In genomic region chr3:50014396-50014795, GRCm38 (mm10) we compare ENCODE assay signal across 8 mouse cellular contexts.
DNase-seq lines count a peak whose midpoint lies in the region; ATAC-seq and TF ChIP-seq lines count a peak whose summit lies in the region.
"Had no signal": no experiment of that assay in that cellular context is flagged by ENCODE, and none has a peak within 500 bp of the region (broad histone marks: within the 10 kb centered on the region; RNA-seq: fewer than 3 reads in every experiment).

No protein-coding gene starts in this region.

- peak; percentile 78 for ATAC-seq in midbrain, embryonic 14.5 days (ENCODE audit: low FRiP score, low TSS enrichment)
- no peak for ATAC-seq in intestine, postnatal 0 days

- H3K36me3 ChIP-seq in midbrain, embryonic 14.5 days (ENCODE audit: control insufficient read depth, insufficient read depth, low read length): no peaks in the 10 kb centered on the region
- H3K36me3 ChIP-seq in intestine, postnatal 0 days (ENCODE audit: control insufficient read depth, insufficient read depth): no peaks in the 10 kb centered on the region

- 22% methylated on average over 4 of the region's 4 CpGs for WGBS in midbrain, embryonic 14.5 days
- WGBS in intestine, postnatal 0 days: 85% methylated on average over 4 of the region's 4 CpGs

- no peaks in the 10 kb centered on the region for H3K9me3 ChIP-seq in midbrain, embryonic 14.5 days (ENCODE audit: control insufficient read depth, low read length)
- no peaks in the 10 kb centered on the region for H3K9me3 ChIP-seq in intestine, postnatal 0 days (ENCODE audit: control insufficient read depth)

- DNase-seq in brain, embryonic 18.5 days (ENCODE audit: low read depth, low spot score): peak; percentile 83
- DNase-seq in cerebellum, adult 9-11 months: peak; percentile 11
- peak; percentile 56 for DNase-seq in layer of hippocampus, adult 11-12 months (ENCODE audit: low spot score)
- peak; percentile 77 for DNase-seq in midbrain, embryonic 14.5 days
- DNase-seq in kidney, postnatal 25 days: no peak
- no peak for DNase-seq in thymus, postnatal 36 days

- no peak overlapping the region for H3K9ac ChIP-seq in midbrain, embryonic 14.5 days (replicated peaks; ENCODE audit: low read length)
- H3K9ac ChIP-seq in intestine, postnatal 0 days (ENCODE audit: low read depth, low read length): no peak overlapping the region

- H3K4me1 ChIP-seq in midbrain, embryonic 14.5 days (ENCODE audit: control insufficient read depth, insufficient read depth, low read length): no peaks in the 10 kb centered on the region
- H3K4me1 ChIP-seq in intestine, postnatal 0 days (replicated peaks; ENCODE audit: control insufficient read depth, insufficient read depth, low read length): no peaks in the 10 kb centered on the region

- TF ChIP-seq CTCF in intestine, postnatal 0 days (IDR thresholded peaks at IDR 0.05; ENCODE audit: low read depth): no peak

- H3K27me3 ChIP-seq in midbrain, embryonic 14.5 days (ENCODE audit: control insufficient read depth, insufficient read depth, low read length): no peaks in the 10 kb centered on the region
- no peaks in the 10 kb centered on the region for H3K27me3 ChIP-seq in intestine, postnatal 0 days (replicated peaks; ENCODE audit: control insufficient read depth, insufficient read depth, low read length)

- H3K4me2 ChIP-seq in midbrain, embryonic 14.5 days (ENCODE audit: low read length): no peak overlapping the region
- no peak overlapping the region for H3K4me2 ChIP-seq in intestine, postnatal 0 days (replicated peaks; ENCODE audit: low read depth)

- no peak overlapping the region for H3K27ac ChIP-seq in midbrain, embryonic 14.5 days (replicated peaks; ENCODE audit: low read depth, low read length)
- no peak overlapping the region for H3K27ac ChIP-seq in intestine, postnatal 0 days (ENCODE audit: low read depth, low read length)
- H3K27ac ChIP-seq: macrophage had no signal

- no peak overlapping the region for H3K4me3 ChIP-seq in midbrain, embryonic 14.5 days (replicated peaks; ENCODE audit: low read depth, low read length)
- no peak overlapping the region for H3K4me3 ChIP-seq in intestine, postnatal 0 days (ENCODE audit: low read depth, low read length)

Comparison
In these comparisons a context has a peak if more than half of its experiments do, and no peak if none do; other contexts are left out.
1. DNase-seq: peak in brain, embryonic 18.5 days (single experiment), cerebellum, adult 9-11 months (single experiment), layer of hippocampus, adult 11-12 months (single experiment) and midbrain, embryonic 14.5 days (single experiment); none in kidney, postnatal 25 days (0 of 2) and thymus, postnatal 36 days (0 of 2).